Mouse (Mus musculus): ENCODE measurements around the gene Xpr1. TPM values are rescaled to one million over a fixed set of nuclear protein-coding genes. Genes with fewer than 3 reads are reported as not detected.
A peak's percentile ranks its signal among the peaks of the same experiment; 100 is the strongest.

The Xpr1 gene
- polyA plus RNA-seq, 1 experiment from 2014 or later = 8.6 TPM

DNA sequence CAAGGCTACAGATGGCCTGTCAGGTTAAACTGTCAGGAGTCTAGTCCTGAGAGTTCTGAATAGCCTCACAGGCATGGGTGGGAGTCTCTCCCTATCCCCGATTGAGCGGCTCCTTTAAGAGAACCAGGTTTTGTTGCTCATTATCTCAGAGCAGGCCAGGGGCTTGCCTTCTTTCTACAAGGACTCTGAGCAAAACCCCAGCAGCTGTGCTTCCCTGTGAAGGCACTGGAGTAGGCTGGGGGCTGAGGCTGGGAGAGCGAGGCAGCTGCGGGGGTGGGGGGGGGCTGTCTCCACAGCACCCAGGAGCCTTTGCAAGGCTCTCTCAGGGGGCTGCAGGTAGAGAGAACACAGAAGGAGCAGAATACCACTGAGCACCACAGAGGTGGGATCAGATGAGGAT lies 178.0 kb downstream of the Xpr1 start:
- Histone ChIP-seq H3K27ac (no peak overlapping the region), H3K36me3 (peaks cover 49% of the 10 kb centered on the region)

GRCm38 (mm10) chr1:155238126-155238525 lies 179.1 kb downstream of the Xpr1 start:
- Histone ChIP-seq H3K4me2 (no peak overlapping the region), H3K27me3 (no peaks in the 10 kb centered on the region), H3K9ac (replicated peaks) (no peak overlapping the region), H3K4me1 (replicated peaks) (peaks cover 62% of the 10 kb centered on the region), H3K9me3 (no peaks in the 10 kb centered on the region), H3K4me3 (replicated peaks) (no peak overlapping the region), H3K27ac (no peak overlapping the region), H3K36me3 (peaks cover 49% of the 10 kb centered on the region)
- WGBS = 81% methylated on average over 5 of the region's 5 CpGs
- no peak for ATAC-seq (ENCODE audit: insufficient number of reproducible peaks, insufficient read depth, low FRiP score, low TSS enrichment, low read depth)

More for the DNA sequence above, 178.0 kb downstream of the Xpr1 start:
- Histone ChIP-seq H3K4me2 (no peak overlapping the region), H3K4me3 (replicated peaks) (no peak overlapping the region), H3K9ac (replicated peaks) (no peak overlapping the region), H3K4me1 (replicated peaks) (peaks cover 53% of the 10 kb centered on the region), H3K27me3 (no peaks in the 10 kb centered on the region), H3K9me3 (no peaks in the 10 kb centered on the region)
- ATAC-seq (ENCODE audit: insufficient number of reproducible peaks, insufficient read depth, low FRiP score, low TSS enrichment, low read depth) = no peak
- 72% methylated on average over 4 of the region's 4 CpGs for WGBS

GRCm38 (mm10) chr1:155237390-155237789 lies 179.8 kb downstream of the Xpr1 start:
- Histone ChIP-seq H3K9ac (replicated peaks) (no peak overlapping the region), H3K4me1 (replicated peaks) (peaks cover 67% of the 10 kb centered on the region), H3K9me3 (no peaks in the 10 kb centered on the region), H3K36me3 (peaks cover 50% of the 10 kb centered on the region), H3K4me2 (no peak overlapping the region), H3K27ac (0 out of 2 replicates have a peak overlapping the region, but pooled peaks have one; percentile 7), H3K4me3 (replicated peaks) (no peak overlapping the region), H3K27me3 (no peaks in the 10 kb centered on the region)
- 78% methylated on average over 11 of the region's 11 CpGs for WGBS
- no peak for ATAC-seq (ENCODE audit: insufficient number of reproducible peaks, insufficient read depth, low FRiP score, low TSS enrichment, low read depth)

GRCm38 (mm10) chr1:155236306-155237024 lies 180.8 kb downstream of the Xpr1 start:
- H3K27ac ChIP-seq = no peak overlapping the region
- WGBS = 73% methylated on average over 13 of the region's 13 CpGs
- ATAC-seq (ENCODE audit: insufficient number of reproducible peaks, insufficient read depth, low FRiP score, low TSS enrichment, low read depth) = no peak
- H3K36me3 ChIP-seq = peaks cover 50% of the 10 kb centered on the region
- H3K4me3 ChIP-seq (replicated peaks) = no peak overlapping the region
- H3K9me3 ChIP-seq = no peaks in the 10 kb centered on the region
- H3K9ac ChIP-seq (replicated peaks) = no peak overlapping the region
- H3K27me3 ChIP-seq = no peaks in the 10 kb centered on the region
- H3K4me1 ChIP-seq (replicated peaks) = peaks cover 76% of the 10 kb centered on the region
- no peak overlapping the region for H3K4me2 ChIP-seq

GRCm38 (mm10) chr1:155235641-155236040 lies 181.6 kb downstream of the Xpr1 start:
- H3K4me3 ChIP-seq (replicated peaks) = no peak overlapping the region
- peaks cover 83% of the 10 kb centered on the region for H3K4me1 ChIP-seq (replicated peaks)
- no peak for ATAC-seq (ENCODE audit: insufficient number of reproducible peaks, insufficient read depth, low FRiP score, low TSS enrichment, low read depth)
- no peaks in the 10 kb centered on the region for H3K9me3 ChIP-seq
- H3K27ac ChIP-seq = no peak overlapping the region
- 21% methylated on average over 2 of the region's 2 CpGs for WGBS
- no peaks in the 10 kb centered on the region for H3K27me3 ChIP-seq
- H3K9ac ChIP-seq (replicated peaks) = no peak overlapping the region
- peaks cover 42% of the 10 kb centered on the region for H3K36me3 ChIP-seq
- H3K4me2 ChIP-seq = no peak overlapping the region

DNA sequence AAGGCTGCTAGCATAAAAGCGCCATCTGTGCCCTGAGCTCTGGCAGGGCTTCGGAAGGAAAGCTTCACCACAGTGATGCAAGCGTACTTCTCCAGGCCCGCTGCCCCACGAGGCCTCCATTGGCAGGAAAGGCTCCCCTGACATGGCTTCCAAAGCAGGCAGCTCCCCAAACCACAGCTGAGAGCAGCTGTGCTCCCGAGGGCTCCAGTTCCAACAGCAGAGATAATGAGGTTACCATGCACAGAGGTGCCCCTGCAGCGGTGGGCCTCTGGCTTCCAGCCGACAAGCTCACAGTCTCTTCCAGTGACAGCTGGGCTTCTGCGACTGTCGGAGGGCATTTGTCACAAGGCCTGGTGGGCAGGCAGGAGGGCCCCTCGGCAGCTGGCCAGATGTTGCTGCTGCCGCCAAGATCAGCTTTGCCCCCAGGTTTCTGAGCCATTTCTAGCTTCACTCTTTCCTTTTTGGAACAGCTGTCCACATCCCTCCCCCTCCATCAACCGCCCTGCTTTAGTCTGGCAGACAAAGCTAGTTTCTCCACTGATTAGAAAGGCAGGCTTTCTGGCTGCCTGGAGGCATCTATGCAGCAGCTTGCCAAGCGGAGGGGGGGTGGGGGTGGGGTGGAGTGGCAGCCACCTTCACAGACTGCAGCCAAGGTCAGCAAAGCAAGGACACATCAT lies 183.1 kb downstream of the Xpr1 start:
- 16% methylated on average over 14 of the region's 14 CpGs for WGBS
- Histone ChIP-seq H3K9ac (replicated peaks) (no peak overlapping the region; the same call in 1 of the 2 replicates), H3K4me1 (replicated peaks) (peaks cover 91% of the 10 kb centered on the region), H3K4me2 (peak overlapping the region; percentile 34), H3K4me3 (replicated peaks) (no peak overlapping the region), H3K27me3 (no peaks in the 10 kb centered on the region), H3K36me3 (peaks cover 30% of the 10 kb centered on the region), H3K27ac (peak overlapping the region; percentile 94), H3K9me3 (no peaks in the 10 kb centered on the region)
- ATAC-seq (ENCODE audit: insufficient number of reproducible peaks, insufficient read depth, low FRiP score, low TSS enrichment, low read depth) = peak; percentile 33; the same call in 1 of the 2 replicates

- ATAC-seq (ENCODE audit: insufficient number of reproducible peaks, insufficient read depth, low FRiP score, low TSS enrichment, low read depth) = no peak
- H3K36me3 ChIP-seq = peaks cover 27% of the 10 kb centered on the region
- no peak overlapping the region for H3K9ac ChIP-seq (replicated peaks)
- WGBS = 83% methylated on average over 9 of the region's 9 CpGs
- H3K27ac ChIP-seq = peak overlapping the region; percentile 94
- no peak overlapping the region for H3K4me3 ChIP-seq (replicated peaks)
- H3K9me3 ChIP-seq = no peaks in the 10 kb centered on the region
- peak overlapping the region; percentile 34; the same call in 1 of the 2 replicates for H3K4me2 ChIP-seq
- peaks cover 95% of the 10 kb centered on the region for H3K4me1 ChIP-seq (replicated peaks)
- no peaks in the 10 kb centered on the region for H3K27me3 ChIP-seq
These were observed 183.8 kb downstream of the Xpr1 start for GRCm38 (mm10) chr1:155233378-155233777.

GRCm38 (mm10) chr1:155232786-155233185 lies 184.4 kb downstream of the Xpr1 start:
- peak overlapping the region; percentile 46; the same call in 1 of the 2 replicates for H3K27ac ChIP-seq
- H3K9me3 ChIP-seq = no peaks in the 10 kb centered on the region
- H3K27me3 ChIP-seq = no peaks in the 10 kb centered on the region
- H3K4me1 ChIP-seq (replicated peaks) = peaks cover 97% of the 10 kb centered on the region
- H3K36me3 ChIP-seq = peaks cover 25% of the 10 kb centered on the region
- ATAC-seq (ENCODE audit: insufficient number of reproducible peaks, insufficient read depth, low FRiP score, low TSS enrichment, low read depth) = no peak
- no peak overlapping the region for H3K4me3 ChIP-seq (replicated peaks)
- H3K4me2 ChIP-seq = no peak overlapping the region
- 66% methylated on average over 6 of the region's 6 CpGs for WGBS
- no peak overlapping the region for H3K9ac ChIP-seq (replicated peaks)

- ATAC-seq (ENCODE audit: insufficient number of reproducible peaks, insufficient read depth, low FRiP score, low TSS enrichment, low read depth) = no peak
- Histone ChIP-seq H3K27ac (peak overlapping the region; percentile 46; the same call in 1 of the 2 replicates), H3K4me2 (no peak overlapping the region), H3K36me3 (peaks cover 23% of the 10 kb centered on the region), H3K4me3 (replicated peaks) (no peak overlapping the region), H3K27me3 (no peaks in the 10 kb centered on the region), H3K9ac (replicated peaks) (no peak overlapping the region), H3K4me1 (replicated peaks) (peaks cover 97% of the 10 kb centered on the region), H3K9me3 (no peaks in the 10 kb centered on the region)
- 78% methylated on average over 12 of the region's 12 CpGs for WGBS
These were observed 184.8 kb downstream of the Xpr1 start for GRCm38 (mm10) chr1:155232385-155232784.

- Histone ChIP-seq H3K9ac (replicated peaks) (peak overlapping the region; percentile 1; the same call in 1 of the 2 replicates), H3K4me3 (replicated peaks) (no peak overlapping the region), H3K4me2 (peak overlapping the region; percentile 9), H3K27me3 (no peaks in the 10 kb centered on the region), H3K9me3 (no peaks in the 10 kb centered on the region), H3K27ac (peak overlapping the region; percentile 85), H3K36me3 (peaks cover 31% of the 10 kb centered on the region), H3K4me1 (replicated peaks) (peaks cover 73% of the 10 kb centered on the region)
- 9% methylated on average over 14 of the region's 14 CpGs for WGBS
- ATAC-seq (ENCODE audit: insufficient number of reproducible peaks, insufficient read depth, low FRiP score, low TSS enrichment, low read depth) = 0 out of 2 replicates have a peak, but pooled peaks have one; percentile 45
These were observed 187.5 kb downstream of the Xpr1 start for GRCm38 (mm10) chr1:155229464-155230411.
